Mouse (Mus musculus): ENCODE data around the gene Gm17018. TPM values are rescaled to one million over a fixed set of nuclear protein-coding genes. Genes with fewer than 3 reads are reported as not detected.

Gm17018 gene
- polyA plus RNA-seq, 1 experiment: 9.4 TPM

DNA sequence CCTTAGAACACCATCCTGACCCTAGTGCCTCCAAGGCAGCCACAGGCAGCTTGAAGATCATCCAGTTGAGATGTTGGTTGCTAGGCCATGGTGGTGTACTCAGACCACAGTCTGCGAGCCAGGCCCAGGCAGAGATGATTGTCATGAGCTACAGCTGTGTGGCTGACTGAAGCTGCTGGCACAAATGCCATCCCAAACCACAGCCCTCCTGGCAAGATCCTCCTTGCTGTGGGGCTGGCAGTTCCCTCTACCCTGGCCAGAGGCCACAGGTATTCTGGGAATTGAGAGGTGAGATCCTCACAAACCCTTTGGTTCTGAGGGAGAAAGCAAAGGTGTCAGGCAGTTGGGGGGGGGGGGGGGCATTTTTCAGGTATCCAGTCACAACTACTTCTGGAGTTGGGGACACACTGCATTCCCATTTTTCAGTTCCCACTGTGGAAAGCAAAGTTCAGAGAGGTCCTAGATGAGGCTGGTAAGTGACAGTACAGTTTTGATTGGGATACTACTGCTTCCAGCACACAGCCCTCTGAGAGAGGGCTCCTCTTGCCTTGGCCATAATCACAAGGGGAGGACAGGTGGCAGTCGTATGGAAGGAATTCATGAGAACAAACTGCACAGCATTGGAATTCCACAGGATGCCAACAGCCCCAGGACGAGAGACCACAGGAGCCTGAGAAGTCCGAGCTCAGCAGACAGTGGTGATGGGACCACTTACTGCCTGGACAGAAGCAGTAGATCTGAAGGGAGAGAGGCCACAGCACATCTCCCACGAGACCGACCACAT, 27.3 kb downstream of the Gm17018 start:
- no peak for DNase-seq (ENCODE audit: low read depth)

DNA sequence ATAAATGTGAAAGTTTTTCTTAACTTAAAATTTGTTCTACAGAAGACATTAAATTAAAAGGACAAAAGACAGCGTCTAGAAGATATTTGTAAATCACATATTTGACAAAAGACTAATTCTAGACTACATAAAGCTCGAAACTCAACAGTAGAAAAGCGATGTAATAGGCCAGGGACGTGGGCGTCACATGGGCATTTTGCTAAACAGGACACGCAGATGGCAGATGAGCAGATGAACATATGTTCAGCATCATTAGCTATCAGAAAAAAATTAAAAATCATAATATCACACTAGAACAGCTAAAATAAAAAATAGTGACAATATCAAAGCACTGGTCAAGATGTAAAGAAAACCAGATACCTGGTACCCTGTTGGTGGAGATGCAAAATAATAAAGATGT, 29.3 kb downstream of the Gm17018 start:
- no peak for DNase-seq (ENCODE audit: low read depth)

DNA sequence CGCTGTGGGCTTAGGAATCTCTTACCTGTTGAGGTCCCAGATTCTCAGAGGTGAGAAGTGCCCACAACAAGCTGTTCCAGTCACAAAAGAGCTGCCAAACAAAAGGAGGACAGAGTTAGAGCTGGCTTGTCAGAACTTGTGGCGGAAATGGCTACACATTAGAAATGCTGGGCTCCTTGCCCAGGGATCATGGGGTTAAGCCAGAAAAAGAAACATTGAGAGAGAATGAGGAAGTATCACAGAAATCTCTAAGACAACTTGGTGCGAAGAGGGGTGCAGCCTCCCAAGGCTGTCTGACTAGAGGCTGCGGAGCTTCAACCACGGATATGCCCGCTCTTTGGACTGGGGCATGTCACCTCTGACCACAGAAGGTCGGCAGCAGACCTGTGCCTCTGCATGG, 31.3 kb downstream of the Gm17018 start:
- DNase-seq (ENCODE audit: low read depth): peak; percentile 93

DNA sequence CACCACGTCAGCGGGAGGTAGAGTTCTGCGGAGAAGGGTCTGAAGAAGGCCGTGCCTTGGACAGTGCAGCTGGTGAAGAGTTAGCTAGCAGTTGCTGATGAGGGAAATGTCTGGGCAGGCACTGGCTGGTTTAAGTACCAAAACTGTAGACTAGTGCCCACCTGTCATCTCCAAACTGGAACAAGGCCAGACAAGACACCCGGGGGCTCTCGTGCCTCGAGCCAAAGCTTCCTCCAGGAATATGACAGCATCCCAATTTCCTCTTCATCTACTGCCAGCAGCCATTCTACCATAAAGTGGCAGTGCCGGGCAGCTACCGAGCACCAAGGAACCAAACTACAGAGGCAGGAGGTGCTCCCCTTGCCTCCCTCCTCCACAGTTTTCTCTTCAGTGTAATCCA, 32.5 kb downstream of the Gm17018 start:
- no peak for DNase-seq (ENCODE audit: low read depth)

DNA sequence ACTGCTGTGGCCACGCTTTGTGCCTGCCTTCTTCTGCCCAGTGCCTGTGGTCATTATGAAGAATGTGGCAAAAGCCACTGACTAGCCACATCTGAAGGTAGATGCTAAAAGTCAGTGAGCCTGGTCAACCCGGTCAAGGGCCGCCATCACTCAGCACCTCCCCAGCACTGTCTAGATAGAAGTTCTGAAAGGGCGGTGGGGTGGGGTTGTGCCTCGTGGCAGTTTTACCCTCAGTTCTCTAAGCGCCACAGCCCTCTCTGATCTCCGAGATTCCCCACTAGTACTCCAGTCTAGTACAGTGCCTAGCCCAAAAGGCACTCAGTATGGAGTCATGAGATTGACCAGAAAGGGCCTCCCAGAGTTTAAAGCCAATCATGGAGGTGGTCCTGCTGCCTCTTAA, 33.7 kb downstream of the Gm17018 start:
- DNase-seq (ENCODE audit: low read depth): no peak

DNA sequence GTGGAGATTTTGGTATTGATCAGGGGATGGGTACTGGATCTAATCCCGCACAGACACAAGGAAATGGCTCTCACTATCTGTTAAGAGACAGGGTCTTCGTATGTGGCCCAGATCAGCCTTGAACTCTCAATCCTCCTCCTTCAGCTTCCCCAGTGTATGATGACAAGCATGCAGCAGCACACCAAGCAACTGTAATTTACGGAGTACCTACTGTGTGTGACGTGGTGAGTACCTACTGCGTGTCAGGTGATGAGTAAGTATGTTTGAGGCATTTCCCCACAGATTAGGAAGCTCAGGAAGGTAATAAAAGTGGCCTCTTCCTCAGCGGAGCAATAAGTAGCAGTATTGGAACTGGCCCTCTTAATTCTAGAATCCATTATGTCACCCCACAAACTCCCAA, 35.1 kb downstream of the Gm17018 start:
- DNase-seq (ENCODE audit: low read depth): no peak

DNA sequence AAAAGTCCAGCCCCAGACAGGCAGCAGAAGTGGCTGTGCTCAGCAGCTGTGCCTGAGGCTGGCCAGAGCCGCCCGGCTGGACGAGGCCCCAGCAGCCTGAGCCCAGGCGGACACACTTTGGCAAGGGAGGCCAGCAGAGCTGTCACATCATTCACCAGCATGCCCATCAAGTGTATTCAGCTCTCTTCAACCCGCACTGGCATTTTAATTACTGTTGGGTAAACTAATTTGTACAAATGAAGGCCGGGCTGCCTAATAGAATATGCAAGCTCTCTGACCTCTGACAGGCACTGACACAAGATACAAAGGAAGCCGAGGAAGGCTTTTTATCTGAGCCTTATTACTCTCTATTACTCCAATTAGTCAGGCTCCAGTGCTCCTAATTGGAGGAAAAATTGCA, 35.6 kb downstream of the Gm17018 start:
- DNase-seq (ENCODE audit: low read depth): no peak

DNA sequence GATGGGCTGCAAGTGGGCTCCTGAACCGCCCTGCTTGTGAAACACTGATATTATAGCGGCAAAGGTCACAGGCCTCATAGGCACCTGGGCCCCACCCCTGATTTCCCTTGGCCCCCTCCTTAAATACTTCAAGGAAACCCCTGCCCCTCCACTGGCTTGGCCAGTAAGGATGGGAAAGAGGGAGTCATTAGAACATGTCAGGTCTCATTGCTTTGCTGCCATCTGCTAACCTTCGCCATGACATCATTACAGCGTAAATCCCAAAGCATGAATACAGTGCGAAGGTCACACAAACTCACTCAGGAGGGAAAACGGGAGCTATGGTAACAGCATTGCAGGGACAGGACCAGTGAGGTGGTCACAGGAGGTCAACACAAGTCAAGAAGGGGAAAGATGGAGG, 36.0 kb downstream of the Gm17018 start:
- no peak for DNase-seq (ENCODE audit: low read depth)

DNA sequence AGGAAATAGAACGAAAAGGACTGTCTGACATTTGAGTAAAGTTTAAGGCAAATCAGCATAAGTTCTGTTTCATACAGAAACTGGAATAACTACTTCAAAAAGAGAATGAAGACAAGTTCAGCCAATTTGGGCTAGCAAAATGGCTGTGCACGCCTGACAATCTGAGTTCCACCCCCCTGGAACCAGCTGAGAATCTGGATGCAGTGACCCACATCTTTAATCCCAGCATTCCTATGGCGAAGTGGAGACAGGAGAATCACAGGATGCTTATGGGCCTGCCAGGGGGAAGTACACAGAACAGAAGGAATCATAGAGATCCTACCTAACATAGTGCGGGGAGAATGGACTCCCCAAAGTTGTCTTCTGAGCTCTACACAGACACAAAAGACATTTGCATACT, 36.7 kb downstream of the Gm17018 start:
- no peak for DNase-seq (ENCODE audit: low read depth)

DNA sequence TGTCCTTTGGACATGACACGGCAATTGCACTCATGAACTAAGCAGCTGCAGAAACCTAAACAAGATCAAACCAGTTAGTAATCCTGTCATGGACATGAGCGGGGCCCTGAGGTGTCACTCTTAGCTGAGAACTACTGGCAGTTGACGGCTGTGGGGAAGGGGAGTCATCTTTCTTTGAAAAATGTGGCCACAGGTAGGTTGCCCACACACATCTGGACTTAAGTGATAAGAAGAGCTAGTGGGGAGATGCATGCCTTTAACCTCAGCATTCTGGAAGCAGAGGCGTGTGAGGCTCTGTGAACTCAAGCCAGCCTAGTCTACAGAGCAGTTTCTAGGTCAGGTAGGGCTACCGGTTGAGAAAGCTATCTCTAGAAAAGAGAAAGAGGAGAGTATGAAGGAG, 42.2 kb downstream of the Gm17018 start:
- no peak for DNase-seq (ENCODE audit: low read depth)

DNA sequence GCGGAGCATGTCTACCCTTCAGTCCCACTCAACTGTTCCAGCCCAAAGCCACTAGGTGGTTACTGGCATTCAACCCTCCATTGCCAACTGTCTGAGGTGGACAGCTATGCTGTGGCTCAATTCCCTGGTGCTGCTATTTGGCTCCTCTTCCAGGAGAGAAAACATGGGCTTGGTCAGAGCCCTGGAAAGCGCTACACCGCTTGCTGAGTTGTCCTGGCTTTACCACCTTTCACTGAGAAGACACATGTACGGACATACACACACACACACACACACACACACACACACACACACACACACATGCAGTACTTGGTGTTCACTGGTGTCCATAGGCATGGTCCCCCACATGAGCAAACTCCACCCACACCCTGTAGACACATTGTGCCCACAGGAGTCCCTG, 46.3 kb downstream of the Gm17018 start:
- no peak for DNase-seq (ENCODE audit: low read depth)

DNA sequence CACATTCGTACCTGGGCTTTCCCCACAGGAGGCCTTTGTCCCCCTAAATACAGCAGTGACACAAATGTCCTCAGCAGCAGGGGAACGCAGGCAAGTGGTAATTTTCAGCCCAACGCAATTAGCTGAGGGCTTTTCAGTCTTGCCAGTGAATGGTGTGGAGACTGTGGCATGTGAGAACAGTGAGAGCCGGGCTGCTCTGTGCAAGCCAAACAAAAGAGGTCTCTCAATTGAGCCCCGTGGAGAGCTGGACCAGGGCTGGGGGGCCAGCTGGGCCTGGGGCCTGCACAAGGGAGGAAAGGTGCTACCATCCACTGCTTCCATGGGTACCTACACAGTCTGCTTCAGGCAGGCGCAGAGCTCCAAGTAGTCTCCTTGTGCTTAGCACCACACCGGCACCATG, 47.1 kb downstream of the Gm17018 start:
- DNase-seq (ENCODE audit: low read depth): no peak

DNA sequence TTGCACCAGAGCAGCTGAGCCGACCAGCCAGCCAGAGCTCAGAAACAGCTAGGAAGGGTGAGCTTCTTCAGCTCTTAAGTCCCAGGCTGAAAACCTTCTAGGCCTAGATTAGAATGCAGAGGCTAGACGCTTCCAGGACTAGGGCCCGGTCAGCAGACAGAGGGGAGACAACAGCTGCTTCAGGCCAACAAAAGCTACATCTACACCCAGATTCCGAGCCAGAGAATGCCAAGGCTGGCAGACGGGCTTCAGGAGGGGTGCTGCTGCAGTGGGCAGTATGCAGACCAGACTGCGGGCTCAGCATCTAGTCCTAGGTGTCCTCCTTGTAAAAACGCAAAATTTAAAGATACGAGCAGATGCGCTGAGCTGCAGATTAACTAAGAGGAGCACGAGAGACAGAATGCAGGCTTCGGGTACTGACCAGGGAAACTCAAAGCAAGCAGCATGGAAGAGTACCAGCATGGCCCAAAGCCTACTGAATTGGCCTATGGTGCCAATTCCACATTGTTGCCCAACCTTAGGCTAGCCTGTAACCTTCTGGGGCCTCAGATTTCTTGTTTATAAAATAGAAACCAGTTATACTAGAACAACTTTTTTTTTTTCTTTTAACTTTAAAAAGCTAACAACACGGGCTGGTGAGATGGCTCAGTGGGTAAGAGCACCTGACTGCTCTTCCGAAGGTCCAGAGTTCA, 48.4 kb downstream of the Gm17018 start:
- DNase-seq (ENCODE audit: low read depth): peak; percentile 70

DNA sequence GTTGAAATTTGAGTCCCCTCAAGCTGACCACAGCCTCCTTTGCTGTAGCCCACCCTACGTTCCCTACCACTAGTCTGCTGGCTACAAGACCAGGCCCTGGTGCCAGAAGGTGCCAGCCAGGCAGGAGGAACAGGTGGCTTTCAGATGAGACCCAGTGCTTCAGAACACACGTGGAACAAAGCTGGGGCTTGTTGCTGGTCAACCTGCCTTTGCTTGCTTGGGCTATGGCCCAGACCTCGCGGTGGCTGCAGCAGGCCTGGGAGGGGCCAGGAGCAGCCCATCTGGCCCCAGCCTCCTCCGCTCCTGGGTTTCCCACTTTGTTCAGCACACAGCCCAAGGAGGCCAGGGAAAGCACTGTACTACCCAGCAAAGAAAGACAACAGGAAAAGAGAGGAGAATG, 50.4 kb downstream of the Gm17018 start:
- DNase-seq (ENCODE audit: low read depth): no peak

DNA sequence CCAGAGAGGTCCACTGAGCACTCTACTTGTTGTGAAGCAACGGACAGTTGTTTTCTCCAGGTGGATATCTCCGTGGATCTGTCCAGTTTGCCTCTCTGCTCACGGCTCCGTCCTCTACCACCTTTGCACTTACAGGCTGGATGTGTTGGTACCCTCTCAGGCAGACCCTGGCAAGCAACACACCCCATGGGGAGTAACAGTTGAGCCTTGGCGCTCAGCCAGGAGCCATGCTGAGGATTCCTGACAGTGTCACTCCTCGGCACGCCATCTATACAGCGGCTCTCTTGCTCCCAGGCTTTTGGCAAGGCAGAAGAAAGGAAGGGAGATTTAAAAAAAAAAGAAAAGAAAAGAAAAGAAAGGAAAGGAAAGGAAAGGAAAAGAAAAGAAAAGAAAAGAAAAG, 54.0 kb downstream of the Gm17018 start:
- DNase-seq (ENCODE audit: low read depth): no peak

DNA sequence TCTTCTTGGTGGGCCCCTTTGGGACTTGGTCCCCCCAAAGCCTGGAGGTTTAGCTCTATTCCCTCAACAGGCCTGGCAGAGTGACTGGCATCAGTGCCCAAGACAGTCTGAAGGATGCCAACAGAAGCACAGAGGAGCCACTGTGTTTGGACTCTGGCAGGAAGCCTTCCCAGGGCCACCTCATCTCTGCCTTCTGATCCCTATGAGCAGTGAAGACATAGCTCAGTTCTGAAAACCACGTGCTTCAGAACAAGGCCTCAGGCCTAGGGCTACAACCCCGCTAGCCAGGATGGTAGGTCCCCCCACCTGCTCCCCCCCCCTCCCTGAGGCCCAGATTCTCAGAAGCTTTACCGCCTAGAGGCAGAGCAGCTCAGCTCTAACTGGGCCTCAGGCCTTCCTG, 54.5 kb downstream of the Gm17018 start:
- DNase-seq (ENCODE audit: low read depth): no peak

DNA sequence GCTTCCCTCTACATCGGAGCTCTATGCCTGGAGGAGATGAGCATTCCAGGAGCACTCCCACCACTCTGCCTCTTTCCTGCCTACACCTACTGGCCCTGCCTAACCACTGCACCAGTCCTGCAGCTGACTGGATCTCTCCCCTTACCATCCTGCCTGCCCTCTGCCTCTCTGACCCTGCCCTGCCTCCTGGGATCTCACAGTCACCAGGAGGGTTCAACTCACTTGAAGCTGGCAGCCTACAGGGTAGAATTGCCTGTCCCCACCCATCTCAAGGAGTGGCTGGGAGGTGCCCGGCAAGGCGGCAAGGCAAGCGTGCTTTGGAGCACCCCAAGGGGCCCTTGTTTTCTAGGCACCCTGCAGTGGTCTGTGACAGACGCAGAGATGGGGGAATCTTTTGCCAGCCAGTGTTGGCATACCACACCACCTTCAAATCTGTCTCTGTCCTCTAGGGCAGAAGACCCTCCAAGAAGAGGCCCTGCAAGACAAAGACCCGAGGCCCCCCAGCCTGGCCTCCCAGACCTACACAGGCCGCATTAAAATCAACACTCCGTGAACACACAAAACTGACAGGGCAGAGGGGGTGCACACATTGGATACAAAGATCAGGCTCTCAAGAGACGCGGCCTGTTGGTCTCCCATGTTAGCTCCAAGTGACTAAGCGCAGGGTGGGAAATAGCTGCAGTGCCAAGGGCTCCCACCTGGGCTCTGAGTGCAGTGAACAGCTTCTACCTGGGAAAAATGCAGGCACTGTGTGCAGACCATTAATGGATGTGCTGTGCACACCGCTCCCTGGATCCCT, 55.2 kb downstream of the Gm17018 start:
- no peak for DNase-seq (ENCODE audit: low read depth)

DNA sequence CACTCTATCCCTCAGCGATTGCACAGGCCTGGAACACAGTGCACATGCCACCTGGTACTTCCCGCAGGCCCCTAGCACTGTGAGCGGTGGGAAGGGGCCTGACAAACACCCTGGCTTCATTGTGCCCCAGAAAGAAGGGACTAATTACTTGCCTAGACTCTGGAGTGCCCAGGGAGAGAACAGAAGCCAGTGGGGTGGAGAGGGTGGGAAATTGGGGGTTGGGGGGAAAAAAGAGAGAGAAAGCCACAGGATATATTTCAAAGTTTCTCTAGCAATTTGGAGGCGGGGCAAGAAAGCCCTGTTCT, 55.8 kb downstream of the Gm17018 start:
- DNase-seq (ENCODE audit: low read depth): no peak

DNA sequence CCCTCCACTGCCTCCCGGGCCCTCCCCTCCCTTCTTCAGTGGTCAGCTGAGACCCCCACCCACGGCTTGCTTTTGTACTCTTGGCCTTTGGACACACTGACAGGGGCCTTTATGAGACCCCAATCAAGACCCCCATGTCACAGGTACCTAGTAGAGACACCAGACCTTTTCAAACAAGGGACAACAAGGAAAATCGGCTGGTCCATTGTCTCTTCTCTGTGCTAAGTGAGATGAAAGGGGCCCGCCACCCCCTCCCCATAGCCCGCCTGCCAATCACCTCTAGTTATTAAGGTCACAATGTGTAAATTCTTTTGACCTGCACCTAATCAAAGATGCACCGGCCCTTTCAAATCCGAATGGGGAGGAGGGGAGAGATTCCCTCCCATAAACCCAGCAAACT, 56.3 kb downstream of the Gm17018 start:
- no peak for DNase-seq (ENCODE audit: low read depth)

DNA sequence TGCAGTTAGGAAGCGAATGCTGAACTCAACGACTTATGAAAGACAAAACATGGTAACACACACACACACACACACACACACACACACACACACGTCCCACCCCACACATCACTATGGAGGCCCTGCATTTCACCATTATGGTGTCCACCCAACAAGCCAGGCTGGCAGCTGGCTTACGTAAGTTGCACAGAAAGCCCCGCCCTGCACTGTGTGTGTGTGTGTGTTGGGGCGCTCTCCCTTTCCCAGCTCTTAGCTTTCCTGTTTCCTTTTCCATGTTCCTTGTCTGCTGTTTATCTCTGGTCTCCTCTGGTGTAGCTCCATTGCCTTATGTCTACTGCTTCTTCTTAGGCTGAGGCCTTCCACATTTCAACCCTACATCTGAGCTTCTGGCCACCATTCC, 57.8 kb downstream of the Gm17018 start:
- no peak for DNase-seq (ENCODE audit: low read depth)

DNA sequence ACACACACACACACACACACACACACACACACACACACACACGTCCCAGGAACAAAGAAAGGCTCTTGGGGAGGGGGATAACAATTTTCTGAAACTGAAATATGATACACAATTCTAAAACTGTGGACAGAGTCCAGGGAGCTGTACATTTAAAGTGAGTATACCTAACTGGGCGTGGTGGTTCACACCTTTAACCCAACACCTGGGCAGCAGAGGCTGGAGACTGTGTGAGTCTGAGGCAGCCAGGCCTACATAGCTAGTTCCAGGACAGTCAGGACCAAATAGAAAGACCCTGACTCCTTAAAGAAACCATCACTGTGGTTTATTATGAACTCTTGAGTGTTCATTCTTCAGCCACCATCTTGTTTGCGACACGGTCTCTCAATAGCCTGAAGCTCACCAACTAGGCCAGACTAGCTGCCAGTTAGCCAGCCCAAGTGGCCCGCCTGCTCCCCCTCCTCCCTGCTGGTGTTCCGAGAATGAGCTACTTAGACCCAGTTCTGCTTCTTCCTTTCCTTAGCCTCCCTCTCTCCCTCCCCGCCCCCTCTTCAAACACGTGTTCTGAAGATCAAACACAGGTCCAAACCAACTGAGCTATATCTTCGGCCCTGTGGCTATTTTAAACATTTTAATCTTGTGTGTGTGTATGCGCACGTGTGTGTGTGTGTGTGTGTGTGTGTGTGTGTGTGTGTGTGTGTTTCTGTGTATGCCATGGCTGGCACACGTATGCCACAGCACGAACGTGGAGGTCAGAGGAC, 59.5 kb downstream of the Gm17018 start:
- DNase-seq (ENCODE audit: low read depth): no peak

DNA sequence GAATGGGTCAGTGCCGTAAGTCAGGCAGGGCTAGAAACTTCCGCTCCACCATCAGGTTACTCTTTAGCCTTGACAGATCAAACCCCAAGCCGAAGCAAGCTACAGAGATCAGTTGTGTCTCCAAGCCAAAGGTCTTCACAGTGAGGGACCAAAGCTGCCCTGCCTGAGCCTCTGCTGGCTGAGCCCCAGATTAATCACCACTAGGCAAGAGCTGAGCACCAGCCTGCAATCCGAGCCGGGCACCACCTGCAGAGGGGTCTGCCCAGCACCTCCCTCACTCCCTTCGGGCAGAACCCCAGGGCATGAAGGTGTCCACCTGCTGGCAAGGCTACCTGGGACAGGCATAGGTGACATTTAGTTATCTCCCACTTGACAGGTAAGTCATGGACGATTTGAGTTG, 60.6 kb downstream of the Gm17018 start:
- DNase-seq (ENCODE audit: low read depth): no peak

Measured in gonadal fat pad, adult 2 months (tissue).